Mouse (Mus musculus) olfactory bulb, adult 2 months (tissue): ENCODE results near the gene Efcab2. TPM values are rescaled to one million over a fixed set of nuclear protein-coding genes. Genes with fewer than 3 reads are reported as not detected.

Experiments
- H3K27ac ChIP-seq: fragments of 200-500 bp; 2 replicates; pipeline ENCODE4 v1.5.1; 2012; ENCODE audit warnings: low read depth, low read length; ENCODE audit not compliant: insufficient read depth
- H3K4me1 ChIP-seq: fragments of 200-500 bp; 2 replicates; pipeline ENCODE4 v1.6.1; 2012; ENCODE audit warnings: low read length; ENCODE audit not compliant: control insufficient read depth, insufficient read depth
- H3K4me3 ChIP-seq: fragments of 200-500 bp; 2 replicates; pipeline ENCODE4 v1.5.1; 2012; ENCODE audit warnings: mild to moderate bottlenecking, low read depth, low read length, moderate library complexity; ENCODE audit not compliant: insufficient read depth
- CTCF ChIP-seq: fragments of 200-500 bp; IDR thresholded peaks from 2 replicates; pipeline ENCODE4 v1.5.1; 2012; ENCODE audit warnings: low read depth, mild to moderate bottlenecking, low read length, moderate library complexity; ENCODE audit not compliant: insufficient read depth
- POLR2A ChIP-seq: fragments of 200-500 bp; IDR thresholded peaks from 2 replicates; pipeline ENCODE4 v1.6.1; 2012; ENCODE audit warnings: mild to moderate bottlenecking, low read depth, low read length, moderate library complexity; ENCODE audit not compliant: insufficient read depth
- WGBS: fragments of 180-500 bp; shearing (Covaris S2); methylation state at CpG from one replicate; pipeline ENCODE4 v1.1.7; 2018; 5-methylcytosine and 5-hydroxymethylcytosine counted together
- polyA plus RNA-seq: library from polyadenylated mRNA; stranded (reverse); fragments of >200 nt; gene quantifications from 2 replicates; pipeline ENCODE4 v1.2.4, GENCODE M21; 2012; ENCODE audit warnings: low replicate concordance; ENCODE audit not compliant: missing spikeins, insufficient read depth, insufficient read length

The Efcab2 gene
- polyA plus RNA-seq, 1 experiment, result not detected

DNA sequence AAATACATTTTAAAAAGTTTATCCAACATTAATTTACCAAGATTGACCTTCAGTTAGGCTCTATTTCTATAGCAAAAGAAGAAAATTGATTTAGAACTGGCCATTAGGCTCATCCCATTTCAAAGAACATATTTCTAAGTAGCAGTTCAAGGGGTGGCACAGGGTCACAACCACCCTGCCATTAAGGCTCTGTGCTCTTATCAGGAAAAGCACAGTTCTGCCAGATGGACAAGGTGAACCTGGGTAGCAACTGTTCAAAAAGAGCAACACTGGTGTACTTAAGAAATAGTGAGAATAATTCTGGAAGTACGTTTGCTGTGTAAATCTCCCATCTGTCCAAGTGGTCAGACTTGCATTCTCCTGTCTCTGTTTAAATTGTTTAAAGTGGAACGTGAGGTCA is 52.1 kb downstream of the Efcab2 start:
- Histone ChIP-seq H3K4me3 (no peak overlapping the region), H3K27ac (no peak overlapping the region), H3K4me1 (no peaks in the 10 kb centered on the region)
- TF ChIP-seq CTCF, result no peak
- TF ChIP-seq POLR2A, result no peak
- WGBS, result 93% methylated on average over 2 of the region's 2 CpGs

DNA sequence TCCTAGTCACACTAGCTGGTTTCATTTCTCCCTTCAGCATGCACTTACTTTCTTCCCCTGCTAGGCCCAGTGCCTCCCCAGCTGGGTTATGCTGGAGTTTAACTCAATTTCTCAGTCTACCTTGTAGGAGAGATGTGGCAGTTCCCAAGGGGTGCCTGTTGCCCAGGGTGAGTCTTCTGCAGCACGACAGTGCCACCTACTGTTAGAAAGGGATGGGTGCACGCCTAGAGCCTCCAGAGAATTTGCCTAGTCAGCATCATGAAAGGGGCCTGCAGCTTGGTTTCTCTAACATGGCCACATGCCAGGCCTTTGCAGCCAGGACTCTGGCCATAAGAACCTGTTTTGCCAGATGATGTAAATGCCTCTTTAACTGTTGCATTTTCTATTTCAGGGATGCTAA is 57.8 kb downstream of the Efcab2 start:
- H3K4me3 ChIP-seq, result no peak overlapping the region
- H3K27ac ChIP-seq, result no peak overlapping the region
- WGBS, result 2% methylated on average over 2 of the region's 2 CpGs
- H3K4me1 ChIP-seq, result no peaks in the 10 kb centered on the region
- peak; percentile 91 for TF ChIP-seq CTCF
- TF ChIP-seq POLR2A, result no peak

DNA sequence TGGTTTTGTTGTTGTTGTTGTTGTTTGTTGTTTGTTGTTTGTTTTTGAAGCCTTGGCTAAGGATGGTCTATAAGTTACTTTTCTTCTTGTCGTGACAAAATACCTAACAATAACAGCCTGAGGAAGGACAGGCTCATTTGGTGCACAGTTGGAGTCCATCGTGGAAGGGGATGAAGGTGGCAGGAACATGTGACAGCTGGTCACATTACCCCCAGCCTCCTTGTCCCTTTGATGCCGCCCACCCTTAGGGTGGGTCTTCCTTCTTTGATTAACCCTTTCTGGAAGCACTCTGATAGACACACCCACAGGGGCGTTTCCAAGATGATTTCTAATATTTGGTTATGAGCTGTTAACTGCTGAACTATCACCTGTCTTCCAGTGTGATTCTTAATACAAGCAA is 58.3 kb downstream of the Efcab2 start:
- H3K27ac ChIP-seq, result no peak overlapping the region
- 55% methylated on average over 4 of the region's 4 CpGs for WGBS
- H3K4me3 ChIP-seq, result no peak overlapping the region
- no peaks in the 10 kb centered on the region for H3K4me1 ChIP-seq
- TF ChIP-seq CTCF (no peak), POLR2A (no peak)

DNA sequence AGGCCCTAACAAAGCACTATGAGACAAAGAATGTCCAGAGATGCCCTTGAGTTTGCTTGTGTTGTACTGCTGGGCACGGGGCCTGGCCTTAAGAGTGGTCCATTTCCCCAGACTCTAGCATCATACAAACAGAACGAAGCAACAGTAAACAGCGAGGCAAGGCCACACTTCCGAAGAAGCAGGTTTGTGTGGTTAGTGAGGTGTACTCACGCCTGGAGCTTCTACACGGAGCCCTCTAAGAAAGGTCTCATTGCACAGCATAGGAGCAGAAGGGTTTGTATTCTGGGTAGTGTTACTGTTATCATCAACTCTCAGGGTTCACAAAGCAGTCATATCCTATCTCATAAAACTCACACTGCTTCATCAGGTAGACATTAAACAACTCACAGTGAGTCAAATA is 61.7 kb downstream of the Efcab2 start:
- H3K27ac ChIP-seq, result no peak overlapping the region
- no peak overlapping the region for H3K4me3 ChIP-seq
- TF ChIP-seq POLR2A (no peak), CTCF (no peak)
- WGBS, result 75% methylated on average over 6 of the region's 6 CpGs
- H3K4me1 ChIP-seq, result no peaks in the 10 kb centered on the region

DNA sequence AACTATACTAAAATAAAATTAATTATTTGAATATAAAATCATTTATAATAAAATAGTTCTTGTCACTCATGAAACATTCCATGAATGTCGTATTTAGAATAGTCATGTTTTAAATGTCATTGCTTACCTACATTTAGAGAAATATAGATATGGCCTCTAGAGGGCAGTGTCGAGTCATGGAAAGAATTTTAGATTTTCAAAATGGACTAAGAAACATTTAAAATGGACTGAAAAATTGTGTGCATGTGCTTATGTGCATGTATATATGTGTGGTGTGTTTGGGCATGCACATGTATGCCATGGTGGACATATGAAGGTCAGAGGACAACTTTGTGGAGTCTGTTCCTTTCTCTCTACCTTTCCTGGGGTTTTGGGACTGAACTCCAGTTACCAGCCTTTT is 62.4 kb downstream of the Efcab2 start:
- WGBS, result 1% methylated on average over 2 of the region's 2 CpGs
- H3K4me3 ChIP-seq, result no peak overlapping the region
- no peak for TF ChIP-seq POLR2A
- no peak for TF ChIP-seq CTCF
- H3K27ac ChIP-seq, result no peak overlapping the region
- no peaks in the 10 kb centered on the region for H3K4me1 ChIP-seq

DNA sequence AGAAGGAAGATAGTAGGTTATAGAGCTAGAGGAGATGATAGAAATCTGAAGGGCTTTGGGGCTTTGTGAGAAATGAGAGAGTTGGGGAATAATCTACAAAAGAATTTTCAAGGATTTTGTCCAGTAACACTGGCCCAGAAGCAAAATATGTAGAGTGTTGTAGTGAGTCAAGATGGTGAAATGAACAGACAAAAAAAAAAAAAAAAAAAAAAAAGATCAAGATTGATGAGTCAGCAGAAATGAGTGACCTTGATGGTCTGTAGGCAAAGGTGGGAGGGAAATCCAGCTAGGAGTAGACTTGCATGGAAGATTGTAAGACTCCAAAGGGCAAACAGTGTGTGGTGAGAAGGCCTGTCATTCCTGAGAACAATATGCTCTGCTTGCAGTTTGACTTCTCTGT is 78.0 kb downstream of the Efcab2 start:
- Histone ChIP-seq H3K4me3 (no peak overlapping the region), H3K27ac (no peak overlapping the region), H3K4me1 (peaks cover 2% of the 10 kb centered on the region; the same call in 1 of the 2 replicates)
- TF ChIP-seq CTCF, result no peak
- TF ChIP-seq POLR2A, result no peak

DNA sequence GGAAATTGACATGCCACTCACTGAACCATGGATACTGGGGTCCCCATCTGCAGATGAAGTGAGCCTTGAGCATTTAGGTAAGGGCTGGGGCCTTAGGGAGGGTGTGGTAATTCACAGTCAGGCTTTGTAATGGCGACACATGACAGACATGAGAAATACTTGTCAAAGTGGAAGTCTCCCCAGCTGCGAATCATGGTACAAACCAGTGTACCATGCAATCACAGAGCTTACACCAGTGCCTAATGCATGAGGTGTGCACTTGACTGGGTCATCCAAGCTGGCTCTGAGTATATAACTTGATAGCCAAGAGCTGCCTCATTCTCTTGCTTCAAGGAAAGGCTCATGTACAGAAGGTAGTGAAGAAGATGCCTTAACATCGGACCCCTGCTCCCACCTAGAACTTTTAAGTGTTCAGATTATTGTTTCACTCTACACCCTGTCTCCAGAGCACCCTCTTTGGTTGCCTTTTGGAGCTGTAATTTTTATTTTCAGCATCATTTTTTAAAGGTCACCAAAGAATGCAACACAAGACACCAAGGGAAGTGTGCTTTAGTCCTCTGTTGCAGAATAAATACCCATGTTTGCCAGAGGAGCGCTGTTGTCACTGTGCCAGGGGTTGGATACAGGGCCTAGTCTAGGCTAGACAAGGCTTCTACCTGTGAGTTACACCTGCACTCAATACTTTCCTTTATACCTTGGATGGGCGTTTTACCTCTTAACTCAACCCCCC is 79.4 kb downstream of the Efcab2 start:
- WGBS, result 94% methylated on average over 5 of the region's 5 CpGs
- TF ChIP-seq POLR2A (no peak), CTCF (no peak)
- no peak overlapping the region for H3K4me3 ChIP-seq

DNA sequence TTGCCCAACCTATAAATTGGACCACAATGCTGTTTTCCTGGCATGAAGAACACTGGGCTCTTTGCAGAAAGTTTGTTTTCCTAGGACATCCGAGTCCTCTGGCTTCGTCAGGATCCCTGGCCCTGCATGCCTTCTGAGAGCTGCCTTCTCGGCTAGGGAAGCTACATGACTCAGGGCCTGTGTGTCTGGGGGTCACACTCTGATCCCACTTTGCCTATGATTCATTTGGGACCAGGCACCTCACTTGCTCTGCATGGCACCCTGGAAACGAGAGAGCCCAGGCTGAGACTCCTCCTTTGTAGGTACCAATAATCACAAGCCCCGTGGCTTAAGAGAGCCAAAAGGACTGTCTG is 80.0 kb downstream of the Efcab2 start:
- 75% methylated on average over 5 of the region's 5 CpGs for WGBS

More for the DNA sequence above, 79.4 kb downstream of the Efcab2 start:
- H3K27ac ChIP-seq, result no peak overlapping the region
- peaks cover 2% of the 10 kb centered on the region; the same call in 1 of the 2 replicates for H3K4me1 ChIP-seq

DNA sequence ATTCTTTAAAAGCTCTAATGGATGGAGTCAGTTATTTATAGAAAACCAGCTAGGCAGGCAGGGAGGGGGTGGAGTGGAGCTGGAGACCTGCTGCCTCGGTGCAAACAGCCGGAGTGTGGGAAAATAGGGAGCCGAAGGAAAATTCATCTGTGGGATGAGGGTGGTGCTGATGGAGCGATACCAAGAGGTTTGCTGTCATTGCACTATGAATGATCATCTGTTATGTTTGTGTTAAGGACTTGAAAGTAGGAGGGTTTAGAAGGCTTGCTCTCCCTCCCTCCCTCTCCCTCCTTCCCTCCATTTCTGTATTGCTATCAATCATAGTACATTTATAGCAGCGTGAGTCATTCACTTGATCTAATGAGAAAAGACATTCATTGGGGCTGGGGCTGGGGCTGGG is 80.9 kb downstream of the Efcab2 start:
- TF ChIP-seq POLR2A, result no peak
- no peak for TF ChIP-seq CTCF
- H3K4me1 ChIP-seq, result peaks cover 2% of the 10 kb centered on the region; the same call in 1 of the 2 replicates
- H3K4me3 ChIP-seq, result no peak overlapping the region
- WGBS, result 53% methylated on average over 5 of the region's 5 CpGs
- no peak overlapping the region for H3K27ac ChIP-seq

More for the DNA sequence above, 80.0 kb downstream of the Efcab2 start:
- no peak overlapping the region for H3K4me3 ChIP-seq
- no peak overlapping the region for H3K27ac ChIP-seq
- peaks cover 2% of the 10 kb centered on the region; the same call in 1 of the 2 replicates for H3K4me1 ChIP-seq
- no peak for TF ChIP-seq POLR2A
- TF ChIP-seq CTCF, result no peak

DNA sequence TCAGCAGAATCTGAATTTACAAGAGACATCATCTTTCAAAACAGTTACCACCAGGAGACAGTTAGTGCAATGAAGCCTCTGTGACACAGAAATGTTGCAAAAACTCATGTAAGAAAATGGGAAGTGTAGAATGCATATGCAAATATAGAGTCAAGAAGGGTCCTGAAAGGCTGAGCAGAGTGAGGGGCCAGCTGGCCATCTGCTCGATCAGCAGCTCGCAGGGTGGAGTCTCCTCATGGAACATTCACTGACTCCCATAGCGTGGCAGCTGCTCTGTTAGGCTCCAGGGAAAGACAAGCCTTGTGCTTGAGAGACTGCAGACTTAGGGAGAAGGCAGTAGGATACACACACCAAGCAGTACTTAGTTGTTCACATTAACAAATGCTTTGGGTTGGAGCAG is 83.2 kb downstream of the Efcab2 start:
- H3K4me3 ChIP-seq, result no peak overlapping the region
- WGBS, result 64% methylated on average over 3 of the region's 3 CpGs
- peaks cover 2% of the 10 kb centered on the region; the same call in 1 of the 2 replicates for H3K4me1 ChIP-seq
- TF ChIP-seq CTCF (no peak), POLR2A (no peak)
- H3K27ac ChIP-seq, result no peak overlapping the region

DNA sequence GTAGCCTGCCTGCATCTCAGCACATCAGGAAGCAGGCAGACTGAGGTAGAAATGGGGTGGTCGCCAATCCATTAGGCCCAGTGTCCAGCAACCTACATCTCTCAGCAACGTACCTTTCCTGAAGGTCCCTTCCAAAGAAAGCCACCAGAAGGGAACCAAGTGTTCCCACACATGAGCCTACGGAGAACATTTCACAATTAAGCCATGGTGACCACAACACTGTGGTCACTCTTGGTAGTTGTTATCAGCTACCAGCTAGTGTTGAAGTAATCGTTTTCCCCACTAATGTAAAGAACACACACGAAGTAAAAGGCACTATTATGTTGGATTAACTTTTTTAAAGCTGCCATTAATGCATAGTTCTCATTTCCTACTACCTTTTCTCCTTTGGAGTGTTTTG is 85.8 kb downstream of the Efcab2 start:
- peaks cover 1% of the 10 kb centered on the region; the same call in 1 of the 2 replicates for H3K4me1 ChIP-seq
- no peak overlapping the region for H3K4me3 ChIP-seq
- TF ChIP-seq CTCF, result no peak
- H3K27ac ChIP-seq, result no peak overlapping the region
- WGBS, result 88% methylated on average over 5 of the region's 5 CpGs
